Mouse (Mus musculus) retina, postnatal 7 days (tissue): Measurements from ENCODE around the gene Tap2.
A peak's percentile ranks its signal among the peaks of the same experiment; 100 is the strongest.
"Not testable (repeated sequence)": the region's sequence is repeated elsewhere in the genome, so short reads cannot be mapped to it uniquely, and the experiment has no call there.

ENCODE experiments used
- DNase-seq: peaks from one replicate; pipeline ENCODE4 v3.0.0-alpha.2; 2012; ENCODE audit warnings: low read depth, low spot score

Gene Tap2

DNA sequence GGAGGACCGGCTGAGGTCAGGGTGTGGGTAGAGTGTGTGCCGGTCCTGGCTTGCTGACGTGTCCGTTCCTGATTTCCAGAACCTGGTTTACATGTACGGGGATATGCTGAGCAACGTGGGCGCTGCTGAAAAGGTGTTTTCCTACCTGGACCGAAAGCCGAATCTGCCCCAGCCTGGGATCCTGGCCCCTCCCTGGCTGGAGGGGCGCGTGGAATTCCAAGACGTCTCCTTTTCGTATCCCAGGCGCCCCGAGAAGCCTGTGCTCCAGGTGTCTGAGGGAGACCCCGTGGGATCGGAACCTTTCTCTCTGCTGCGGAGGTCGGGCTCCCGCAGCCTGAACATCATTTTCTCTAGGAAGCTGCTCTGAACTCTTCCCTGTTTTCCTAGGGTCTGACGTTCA, 10.6 kb downstream of the Tap2 start:
- DNase-seq, result no peak

DNA sequence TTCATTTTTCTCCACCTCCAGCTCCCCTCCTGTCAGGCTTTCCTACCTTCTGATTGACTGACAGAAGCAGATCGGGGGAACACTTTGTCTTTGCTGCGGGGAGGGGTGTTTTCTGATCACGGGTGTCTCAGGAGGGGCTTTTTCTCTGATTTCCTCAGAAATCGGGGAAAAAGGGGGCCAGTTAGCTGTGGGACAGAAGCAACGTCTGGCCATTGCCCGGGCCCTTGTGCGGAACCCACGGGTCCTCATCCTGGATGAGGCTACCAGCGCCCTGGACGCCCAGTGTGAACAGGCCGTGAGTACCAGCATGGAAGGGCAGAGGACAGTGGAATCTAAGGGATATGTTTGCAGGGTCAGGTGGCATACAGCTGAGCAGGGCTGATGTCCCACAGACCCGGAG, 11.8 kb downstream of the Tap2 start:
- no peak for DNase-seq

DNA sequence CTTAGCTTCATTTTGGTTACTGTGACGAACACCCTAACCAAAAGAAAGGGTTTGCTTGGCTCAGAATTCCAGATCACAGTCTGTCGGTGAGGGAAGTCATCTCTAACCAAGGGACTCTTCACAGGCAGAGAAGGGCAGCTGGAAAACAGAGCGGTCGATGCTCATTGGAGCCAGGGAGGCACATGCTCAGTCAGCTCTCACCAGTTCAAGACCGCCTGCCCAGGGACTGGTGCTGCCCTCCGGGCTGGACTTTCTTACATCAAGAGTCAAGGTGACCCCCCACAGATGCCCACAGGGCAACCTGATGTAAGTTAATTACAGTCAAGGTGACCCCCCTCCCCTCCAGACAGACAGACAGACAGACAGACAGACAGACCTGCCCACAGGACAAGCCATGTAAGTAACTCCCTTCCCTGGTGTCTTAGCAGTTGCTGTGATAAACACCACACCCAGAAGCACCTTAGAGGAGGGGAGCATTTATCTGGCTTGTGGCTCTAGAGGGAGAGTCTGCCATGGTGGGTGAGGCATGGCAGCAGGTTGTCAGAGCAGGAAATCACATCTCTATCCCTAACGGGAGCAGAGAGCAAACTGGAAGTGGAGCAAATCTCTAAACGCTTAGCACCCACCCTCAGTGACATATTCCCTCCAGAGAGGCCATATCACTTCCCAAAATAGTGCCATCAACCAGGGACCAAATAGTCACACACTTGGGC, 14.0 kb downstream of the Tap2 start:
- no peak for DNase-seq

DNA sequence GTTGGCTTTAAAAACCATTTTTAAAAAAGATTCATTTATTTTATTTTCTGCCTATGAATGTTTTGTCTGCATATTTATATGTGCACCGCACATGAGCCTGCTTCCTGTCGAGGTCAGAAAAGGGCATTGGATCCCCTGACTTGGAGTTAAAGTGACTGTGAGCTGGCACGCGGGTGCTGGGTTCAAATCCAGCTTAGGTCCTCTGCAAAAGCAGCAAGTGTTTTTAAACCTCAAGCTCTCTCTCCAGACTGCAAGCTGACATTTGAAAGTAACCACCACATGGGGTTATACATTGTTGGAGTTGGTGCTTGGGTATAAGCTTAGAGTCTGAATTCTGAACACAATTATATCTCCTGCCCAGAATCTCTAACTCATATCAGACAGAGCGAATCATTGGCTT, 14.7 kb downstream of the Tap2 start:
- no peak for DNase-seq

DNA sequence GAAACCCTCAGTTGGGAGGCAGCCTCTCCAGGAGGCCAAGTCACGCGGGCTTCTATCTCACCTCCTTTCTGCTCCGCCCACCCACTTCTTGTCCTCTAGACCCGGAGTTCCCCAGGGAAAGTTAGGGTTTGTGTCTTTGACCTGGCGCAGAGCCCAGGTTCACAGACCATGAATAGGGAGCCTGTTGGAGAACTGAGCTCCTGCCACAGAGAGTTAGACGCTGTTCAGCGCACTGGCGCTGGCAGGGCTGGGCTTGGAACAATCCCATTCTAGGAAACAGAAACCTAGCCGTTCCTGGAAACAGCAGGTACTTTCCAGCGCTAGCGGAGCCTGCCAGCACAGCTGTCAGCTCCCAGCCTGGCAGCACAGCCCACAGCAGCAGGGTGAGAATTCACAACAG, 15.3 kb downstream of the Tap2 start:
- DNase-seq, result no peak

DNA sequence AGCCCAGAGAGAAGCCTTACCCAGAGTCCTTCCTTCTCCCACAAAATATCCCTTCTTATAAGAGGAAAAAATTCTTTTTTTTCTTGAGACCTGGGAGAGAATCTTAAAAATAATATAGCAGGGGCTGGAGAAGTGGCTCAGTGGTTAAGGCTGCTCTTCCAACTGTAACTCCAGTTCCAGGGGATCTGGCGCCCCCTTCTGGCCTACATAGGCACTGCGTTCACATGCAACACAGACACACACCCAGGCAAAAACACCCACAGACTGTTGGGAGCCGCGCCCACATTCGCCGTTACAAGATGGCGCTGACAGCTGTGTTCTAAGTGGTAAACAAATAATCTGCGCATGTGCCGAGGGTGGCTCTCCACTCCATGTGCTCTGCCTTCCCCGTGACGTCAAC, 15.8 kb downstream of the Tap2 start:
- not testable (repeated sequence) for DNase-seq

DNA sequence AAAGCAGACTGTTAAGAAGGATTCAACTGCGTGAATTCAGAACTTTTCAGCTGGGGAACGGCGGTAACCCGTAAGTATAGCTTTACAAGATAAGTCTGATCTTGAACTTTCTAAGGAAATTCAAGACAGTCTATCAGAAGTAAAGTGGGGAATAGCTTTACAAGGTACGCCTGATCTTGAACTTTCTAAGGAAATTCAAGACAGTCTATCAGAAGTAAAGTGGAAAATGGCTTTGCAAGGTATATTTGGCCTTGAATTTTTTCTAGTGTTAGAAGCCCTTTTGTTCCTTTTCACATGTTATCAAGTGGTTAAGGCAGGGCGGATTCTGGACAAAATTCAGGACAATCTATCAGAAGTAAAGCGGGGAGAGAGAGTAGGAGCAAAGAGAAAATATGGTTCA, 16.5 kb downstream of the Tap2 start:
- not testable (repeated sequence) for DNase-seq

DNA sequence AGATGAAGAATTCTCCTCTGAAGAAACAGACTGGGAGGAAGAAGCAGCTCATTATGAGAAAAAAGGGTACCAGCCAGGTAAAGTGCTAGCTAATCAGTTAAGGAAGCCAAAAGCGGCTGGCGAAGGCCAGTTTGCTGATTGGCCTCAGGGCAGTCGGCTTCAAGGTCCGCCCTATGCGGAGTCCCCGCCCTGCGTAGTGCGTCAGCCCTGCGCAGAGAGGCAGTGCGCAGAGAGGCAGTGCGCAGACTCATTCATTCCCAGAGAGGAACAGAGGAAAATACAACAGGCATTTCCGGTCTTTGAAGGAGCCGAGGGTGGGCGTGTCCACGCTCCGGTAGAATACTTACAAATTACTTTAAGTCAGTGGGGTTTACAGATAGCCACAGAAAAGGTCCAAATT, 17.1 kb downstream of the Tap2 start:
- not testable (repeated sequence) for DNase-seq

DNA sequence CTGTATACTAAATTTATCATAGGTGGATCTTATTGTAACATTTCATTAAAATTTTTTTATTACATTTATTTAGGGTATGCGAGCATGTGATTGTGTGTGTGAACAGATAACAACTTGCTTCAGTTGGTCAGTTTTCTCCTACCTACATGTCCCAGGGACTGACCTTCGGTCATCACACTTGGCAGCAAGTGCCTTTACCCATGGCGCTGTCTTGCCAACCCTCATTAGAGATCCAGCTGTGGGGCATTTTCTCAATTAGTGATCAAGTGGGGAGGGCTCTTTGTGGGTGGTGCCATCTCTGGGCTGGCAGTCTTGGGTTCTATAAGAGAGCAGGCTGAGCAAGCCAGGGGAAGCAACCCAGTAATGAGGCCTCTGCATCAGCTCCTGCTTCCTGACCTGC, 21.5 kb downstream of the Tap2 start:
- DNase-seq, result no peak

DNA sequence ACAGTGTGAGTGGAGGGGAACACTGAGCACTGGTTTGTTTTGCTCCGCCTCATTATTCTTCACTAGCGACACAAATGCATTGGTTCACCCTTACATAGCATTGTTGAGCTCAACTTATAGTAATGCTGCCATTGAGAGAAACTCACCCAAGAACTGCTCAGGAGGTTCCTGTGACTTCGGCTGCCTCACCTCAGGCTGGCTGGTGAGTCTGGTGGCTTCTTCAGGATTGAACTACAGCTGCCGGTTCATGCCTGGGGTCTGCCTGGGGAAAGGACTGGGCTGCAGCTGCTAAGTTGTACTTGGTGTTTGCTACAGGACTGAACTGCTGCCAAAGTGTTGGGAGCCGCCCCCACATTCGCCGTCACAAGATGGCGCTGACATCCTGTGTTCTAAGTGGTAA, 22.1 kb downstream of the Tap2 start:
- DNase-seq, result no peak

DNA sequence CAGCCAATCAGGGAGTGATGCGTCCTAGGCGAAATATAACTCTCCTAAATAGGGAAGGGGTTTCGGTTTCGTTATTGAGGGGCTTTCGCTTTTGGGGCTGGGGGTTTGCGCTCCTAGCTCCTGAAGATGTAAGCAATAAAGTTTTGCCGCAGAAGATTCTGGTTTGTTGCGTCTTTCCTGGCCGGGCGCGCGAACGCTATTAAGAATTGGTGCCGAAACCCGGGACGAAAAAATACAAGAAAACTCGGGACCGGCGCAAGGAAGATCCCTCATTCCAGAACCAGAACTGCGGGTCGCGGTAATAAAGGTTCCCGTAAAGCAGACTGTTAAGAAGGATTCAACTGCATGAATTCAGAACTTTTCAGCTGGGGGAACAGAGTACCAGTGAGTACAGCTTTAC, 22.6 kb downstream of the Tap2 start:
- DNase-seq, result not testable (repeated sequence)

DNA sequence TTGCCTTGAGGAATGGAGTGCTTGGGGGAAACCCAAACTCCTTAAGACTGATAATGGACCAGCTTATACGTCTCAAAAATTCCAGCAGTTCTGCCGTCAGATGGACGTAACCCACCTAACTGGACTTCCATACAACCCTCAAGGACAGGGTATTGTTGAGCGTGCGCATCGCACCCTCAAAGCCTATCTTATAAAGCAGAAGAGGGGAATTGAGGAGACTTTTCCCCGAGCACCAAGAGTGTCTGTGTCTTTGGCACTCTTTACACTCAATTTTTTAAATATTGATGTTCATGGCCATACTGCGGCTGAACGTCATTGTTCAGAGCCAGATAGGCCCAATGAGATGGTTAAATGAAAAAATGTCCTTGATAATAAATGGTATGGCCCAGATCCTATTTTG, 27.6 kb downstream of the Tap2 start:
- not testable (repeated sequence) for DNase-seq

DNA sequence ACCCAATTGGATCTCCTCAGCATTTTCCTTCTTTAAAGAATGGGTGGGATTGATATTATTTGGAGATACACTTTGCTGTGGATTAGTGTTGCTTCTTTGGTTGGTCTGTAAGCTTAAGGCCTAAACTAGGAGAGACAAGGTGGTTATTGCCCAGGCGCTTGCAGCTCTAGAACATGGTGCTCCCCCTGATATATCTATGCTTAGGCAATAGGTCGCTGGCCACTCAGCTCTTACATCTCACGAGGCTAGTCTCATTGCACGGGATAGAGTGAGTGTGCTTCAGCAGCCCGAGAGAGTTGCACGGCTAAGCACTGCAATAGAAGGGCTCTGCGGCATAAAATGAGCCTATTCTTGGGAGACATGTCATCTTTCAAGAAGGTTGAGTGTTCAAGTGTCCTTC, 28.7 kb downstream of the Tap2 start:
- DNase-seq, result not testable (repeated sequence)

DNA sequence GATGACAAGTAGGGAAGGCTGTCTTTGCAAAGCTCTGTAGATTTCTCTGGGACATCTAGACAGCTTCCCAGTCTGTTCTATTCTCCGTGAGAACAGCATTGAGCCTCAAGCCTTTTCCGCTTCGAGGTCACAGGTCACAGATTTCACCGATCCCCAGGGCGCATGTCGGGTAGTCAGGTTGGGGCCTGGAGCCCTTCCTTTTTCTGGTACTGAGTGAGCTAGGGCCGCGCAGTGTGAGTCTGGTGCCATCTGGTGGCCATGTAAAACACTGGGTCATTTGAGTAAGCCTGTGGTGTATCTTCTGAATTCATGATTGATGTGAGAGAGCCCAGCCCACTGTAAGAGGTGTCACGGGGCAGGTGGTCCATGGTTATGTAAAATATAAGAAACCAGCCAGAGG, 31.6 kb downstream of the Tap2 start:
- peak; percentile 69 for DNase-seq

DNA sequence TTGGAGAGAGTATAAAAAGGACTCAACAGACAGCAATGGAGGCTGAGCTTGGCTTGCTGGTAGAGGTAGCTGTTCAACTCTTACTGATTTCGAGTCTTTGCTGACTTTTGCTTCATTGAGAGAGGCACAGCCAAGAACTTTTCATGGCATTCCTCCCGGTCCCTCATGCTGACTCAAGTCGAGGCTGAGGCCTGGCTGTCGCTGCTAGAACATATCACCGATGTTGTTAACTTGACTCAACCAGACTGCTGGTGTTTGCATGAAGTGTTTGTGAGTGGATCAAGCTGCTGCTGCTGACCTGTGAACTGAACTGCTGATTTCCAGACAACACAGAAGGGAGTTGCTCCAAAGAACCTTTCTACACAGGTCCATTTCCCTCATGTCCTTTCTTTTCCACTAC, 33.4 kb downstream of the Tap2 start:
- no peak for DNase-seq

DNA sequence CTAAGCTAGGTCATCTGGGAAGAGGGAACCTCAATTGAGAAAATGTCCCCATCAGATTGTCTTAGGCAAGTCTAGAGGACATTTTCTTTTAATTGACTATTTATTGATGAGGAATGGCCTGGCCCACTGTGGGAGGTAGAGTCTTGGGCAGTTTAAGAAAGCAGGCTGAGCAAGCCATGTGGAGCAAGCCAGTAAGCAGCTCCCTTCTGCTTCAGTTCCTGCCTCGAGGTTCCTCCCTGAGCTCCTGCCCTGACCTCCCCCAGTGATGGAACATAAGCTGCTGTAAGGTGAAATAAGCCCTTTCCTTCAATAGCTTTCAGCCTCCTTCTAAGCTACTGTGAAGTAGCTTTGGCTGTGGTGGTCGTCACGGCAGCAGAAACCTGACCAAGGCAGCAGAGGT, 34.4 kb downstream of the Tap2 start:
- no peak for DNase-seq

DNA sequence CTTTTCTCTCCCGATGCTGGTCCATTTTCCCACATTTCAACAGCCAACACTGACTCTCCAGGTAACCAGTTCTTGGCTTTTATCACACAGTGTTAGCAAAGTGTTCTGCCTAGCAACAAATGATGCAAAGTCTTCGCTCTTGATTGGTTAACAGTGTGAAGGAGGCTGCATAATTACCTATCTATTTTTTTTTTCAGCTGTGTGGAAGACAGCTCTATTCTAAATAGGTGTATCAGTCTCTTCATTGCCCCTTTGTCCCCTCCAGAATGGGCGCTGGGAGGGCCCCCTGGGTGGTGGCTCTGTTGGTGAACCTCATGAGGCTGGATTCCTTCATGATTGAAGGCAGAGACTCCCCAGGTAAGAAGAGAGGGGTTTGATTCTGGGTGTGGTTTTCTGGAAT, 35.4 kb downstream of the Tap2 start, which contains the start of gene H2-Ob:
Gene H2-Ob (plus strand): TSS at position 198 of the 400 bp plus-strand sequence.
- peak; percentile 29 for DNase-seq

DNA sequence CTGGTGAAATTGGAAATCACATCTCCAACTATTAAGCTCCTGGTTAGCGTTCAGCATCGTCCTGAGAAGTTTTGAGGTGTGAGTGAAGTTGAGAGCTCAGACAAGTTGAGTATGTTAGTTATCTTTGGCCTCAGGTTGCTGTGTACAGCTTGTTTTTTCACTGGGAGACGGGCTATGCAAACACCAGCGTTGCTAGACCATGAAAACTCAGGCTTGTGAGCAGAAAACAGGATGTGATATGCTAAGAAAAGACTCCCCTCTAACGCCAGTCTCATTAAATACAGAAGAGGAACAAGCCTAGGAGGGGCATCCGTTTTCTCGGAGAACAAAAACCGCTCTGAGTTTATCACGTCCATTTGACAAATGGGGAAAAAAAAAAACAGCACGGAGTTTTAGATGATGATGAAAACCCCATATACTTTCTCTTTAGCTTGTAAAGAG, 36.3 kb downstream of the Tap2 start:
- no peak for DNase-seq

DNA sequence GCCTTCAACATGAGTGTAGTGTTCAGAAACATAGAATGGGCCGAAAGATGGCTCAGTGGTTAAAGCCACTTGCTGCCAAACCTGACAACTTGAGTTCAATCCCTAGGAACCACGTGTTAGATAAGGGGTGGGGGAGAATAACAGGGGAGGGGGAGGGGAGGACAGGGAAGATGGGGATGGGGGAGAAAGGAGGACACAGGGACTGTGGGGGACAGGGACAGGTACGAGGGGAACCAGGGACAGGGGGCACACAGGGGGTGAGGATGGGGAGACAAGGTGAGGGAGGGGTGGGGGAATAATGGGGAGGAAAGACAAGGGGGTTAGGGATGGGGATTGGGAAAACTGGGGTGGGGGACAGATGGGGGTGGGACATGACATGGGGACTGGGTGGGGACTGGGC, 37.0 kb downstream of the Tap2 start:
- DNase-seq, result no peak

DNA sequence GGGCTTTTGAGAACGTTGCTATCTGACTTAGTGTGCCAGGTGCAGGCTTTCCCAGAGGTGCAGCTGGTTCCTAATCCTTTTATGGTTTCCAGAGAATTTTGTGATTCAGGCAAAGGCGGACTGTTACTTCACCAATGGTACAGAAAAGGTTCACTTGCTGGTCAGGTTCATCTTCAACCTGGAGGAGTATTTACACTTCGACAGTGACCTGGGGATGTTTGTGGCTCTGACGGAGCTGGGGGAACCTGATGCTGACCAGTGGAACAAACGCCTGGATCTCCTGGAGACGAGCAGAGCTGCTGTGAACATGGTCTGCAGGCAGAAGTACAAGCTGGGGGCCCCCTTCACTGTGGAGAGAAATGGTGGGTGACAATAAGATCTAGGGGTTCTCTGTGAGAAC, 37.6 kb downstream of the Tap2 start:
- DNase-seq, result no peak

DNA sequence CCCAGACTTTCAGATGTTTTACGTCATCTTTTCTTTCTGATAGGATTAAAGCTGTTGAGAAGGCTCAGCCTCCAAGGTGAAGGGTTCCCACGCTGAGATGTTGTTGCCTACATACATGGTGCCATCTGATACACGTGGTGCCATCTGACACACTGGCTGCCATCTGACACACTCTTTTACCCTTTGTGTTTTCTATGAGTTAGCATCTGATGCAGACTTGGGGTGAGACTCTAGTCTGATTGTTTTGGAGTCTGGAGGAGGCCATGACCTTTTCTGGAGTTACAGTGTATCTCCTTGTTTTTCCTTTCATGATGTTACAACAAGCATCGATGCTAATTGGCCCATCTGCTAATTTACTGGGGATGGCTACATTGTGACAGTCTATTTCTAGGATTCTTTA, 41.3 kb downstream of the Tap2 start:
- no peak for DNase-seq

DNA sequence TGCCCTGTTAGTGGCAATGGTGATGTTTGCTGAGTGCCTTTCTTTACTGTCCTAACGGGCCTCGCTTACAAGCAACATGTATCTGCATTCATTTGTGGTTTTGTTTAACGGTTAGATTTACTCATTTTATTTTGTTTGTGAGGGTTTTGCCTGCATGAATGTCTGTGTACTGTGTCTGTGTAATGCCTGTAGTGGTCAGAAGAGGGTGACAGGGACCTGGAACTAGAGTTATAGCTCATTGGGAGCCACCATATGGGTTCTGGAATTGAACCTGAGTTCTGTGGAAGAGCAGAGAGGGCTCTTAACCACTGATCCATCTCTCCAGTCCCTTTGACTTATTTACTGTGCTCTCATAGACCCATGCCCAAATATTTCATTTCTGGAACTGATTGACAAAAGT, 43.7 kb downstream of the Tap2 start:
- DNase-seq, result no peak

DNA sequence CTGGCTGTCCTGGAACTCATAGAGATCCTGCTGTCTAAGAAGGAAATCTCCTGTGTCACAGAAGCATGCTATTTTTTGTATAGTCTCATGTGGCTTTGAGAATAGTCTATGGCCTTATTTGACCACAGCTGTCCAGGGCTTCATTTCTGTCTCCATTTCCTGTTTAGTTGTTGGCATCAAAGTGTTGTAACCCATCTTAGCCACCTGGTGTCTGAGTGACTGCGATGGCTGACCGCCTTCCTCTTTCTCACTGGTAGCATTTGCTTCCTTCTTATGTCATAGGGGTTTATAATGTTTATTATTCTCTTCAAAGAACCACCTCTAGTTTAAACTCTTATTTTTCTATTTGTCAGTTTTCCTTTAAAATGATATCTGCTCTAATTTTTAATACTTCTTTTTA, 45.4 kb downstream of the Tap2 start:
- DNase-seq, result no peak

DNA sequence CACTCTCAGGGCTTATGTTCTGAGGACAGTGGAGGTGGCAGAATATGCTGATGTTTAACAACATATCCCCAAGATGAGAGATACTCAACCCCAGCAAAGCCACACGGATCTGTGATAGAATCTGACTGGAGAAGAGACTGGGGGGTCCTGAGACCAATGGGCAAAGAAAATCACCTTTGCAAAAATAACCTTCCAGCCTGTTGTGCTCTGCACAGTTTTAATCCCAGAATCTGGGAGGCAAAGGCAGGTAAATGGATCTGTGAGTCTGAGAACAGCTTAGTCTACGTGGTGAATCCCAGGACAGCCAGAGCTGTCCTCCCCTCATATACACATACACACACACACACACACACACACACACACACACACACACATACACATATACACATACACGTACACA, 46.0 kb downstream of the Tap2 start:
- no peak for DNase-seq
